Mouse (Mus musculus): Measurements from ENCODE around the gene Nus1.

The Nus1 gene

GRCm38 (mm10) chr10:52434836-52435235 is 17.5 kb downstream of the Nus1 start:
- no peak for TF ChIP-seq GATA4 (IDR thresholded peaks at IDR 0.05; ENCODE audit: insufficient replicate concordance, low read length)

- no peak for TF ChIP-seq GATA4 (IDR thresholded peaks at IDR 0.05; ENCODE audit: insufficient replicate concordance, low read length)
These were observed 43.3 kb downstream of the Nus1 start for GRCm38 (mm10) chr10:52460614-52461013.

- no peak for TF ChIP-seq GATA4 (IDR thresholded peaks at IDR 0.05; ENCODE audit: insufficient replicate concordance, low read length)
These were observed 46.8 kb downstream of the Nus1 start for GRCm38 (mm10) chr10:52463941-52464739.

DNA sequence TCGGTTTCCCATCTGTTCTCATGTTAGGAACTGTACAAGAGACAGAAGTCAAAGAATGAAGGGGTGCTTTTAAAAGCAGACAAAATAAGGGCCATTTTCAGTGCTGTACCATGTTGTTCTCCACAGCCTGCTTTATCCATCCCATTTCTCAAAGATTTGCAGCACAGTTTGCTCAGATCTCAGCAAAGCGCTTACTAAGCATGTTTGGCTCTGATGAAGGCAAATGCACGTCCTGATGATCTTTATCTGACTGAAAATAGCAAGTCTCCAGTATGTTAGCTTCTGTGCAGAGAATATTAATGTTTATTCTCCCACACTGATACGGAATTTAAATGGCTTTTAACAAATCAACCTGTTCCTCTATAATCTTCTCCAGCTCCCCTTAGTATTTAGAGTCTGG is 54.2 kb downstream of the Nus1 start:
- TF ChIP-seq GATA4 (IDR thresholded peaks at IDR 0.05; ENCODE audit: insufficient replicate concordance, low read length), result no peak

All from liver, adult (tissue).